Mouse (Mus musculus) adrenal gland, postnatal 36 days (tissue): ENCODE data around the gene Megf11. TPM values are rescaled to one million over a fixed set of nuclear protein-coding genes. Genes with fewer than 3 reads are reported as not detected.

Source experiments
- DNase-seq, 2 experiments: peaks; one replicate each; pipeline ENCODE4 v3.0.0; 2021; ENCODE audit warnings: mixed read lengths in 1 of 2
- total RNA-seq, 2 experiments: library from RNA; stranded (reverse); gene quantifications; 2 replicates each; pipeline ENCODE4 v1.2.3; 2021

The Megf11 gene
- total RNA-seq, 2 experiments from 2014 or later = 0.36 to 0.79 TPM

- DNase-seq = peak in 1 of 2 experiments; percentile 11
Measured at GRCm38 (mm10) chr9:64605735-64606349, 220.4 kb downstream of the Megf11 start.

GRCm38 (mm10) chr9:64607049-64607448 lies 221.6 kb downstream of the Megf11 start:
- no peak for DNase-seq

GRCm38 (mm10) chr9:64609546-64609945 lies 224.1 kb downstream of the Megf11 start:
- DNase-seq = peak in 1 of 2 experiments; percentile 24

- no peak for DNase-seq
Measured at GRCm38 (mm10) chr9:64612121-64612983, 226.9 kb downstream of the Megf11 start.

- no peak for DNase-seq
Measured at GRCm38 (mm10) chr9:64612984-64613649, 227.7 kb downstream of the Megf11 start.

GRCm38 (mm10) chr9:64617413-64617812 lies 232.0 kb downstream of the Megf11 start:
- no peak for DNase-seq

- DNase-seq = no peak
Measured at GRCm38 (mm10) chr9:64618433-64618832, 233.0 kb downstream of the Megf11 start.

GRCm38 (mm10) chr9:64619440-64619839 lies 234.0 kb downstream of the Megf11 start:
- DNase-seq = no peak

- no peak for DNase-seq
Measured at GRCm38 (mm10) chr9:64620596-64620995, 235.2 kb downstream of the Megf11 start.

GRCm38 (mm10) chr9:64621499-64622296 lies 236.3 kb downstream of the Megf11 start:
- no peak for DNase-seq

GRCm38 (mm10) chr9:64623361-64623760 lies 237.9 kb downstream of the Megf11 start:
- no peak for DNase-seq

GRCm38 (mm10) chr9:64624536-64624935 lies 239.1 kb downstream of the Megf11 start:
- DNase-seq = peak; percentile 56 to 64

GRCm38 (mm10) chr9:64629802-64630201 lies 244.4 kb downstream of the Megf11 start:
- no peak for DNase-seq

- no peak for DNase-seq
Measured at GRCm38 (mm10) chr9:64633169-64633568, 247.7 kb downstream of the Megf11 start.

- DNase-seq = no peak
Measured at GRCm38 (mm10) chr9:64636111-64636510, 250.7 kb downstream of the Megf11 start.

- DNase-seq = no peak
Measured at GRCm38 (mm10) chr9:64636961-64637360, 251.5 kb downstream of the Megf11 start.

GRCm38 (mm10) chr9:64638250-64638649 lies 252.8 kb downstream of the Megf11 start:
- peak; percentile 62 to 69 for DNase-seq

GRCm38 (mm10) chr9:64639664-64640063 lies 254.2 kb downstream of the Megf11 start:
- DNase-seq = peak; percentile 20 to 44

GRCm38 (mm10) chr9:64644129-64644528 lies 258.7 kb downstream of the Megf11 start:
- DNase-seq = no peak

GRCm38 (mm10) chr9:64645462-64645861 lies 260.0 kb downstream of the Megf11 start:
- no peak for DNase-seq

- DNase-seq = no peak
Measured at GRCm38 (mm10) chr9:64649393-64649792, 264.0 kb downstream of the Megf11 start.

- DNase-seq = no peak
Measured at GRCm38 (mm10) chr9:64649892-64650291, 264.5 kb downstream of the Megf11 start.
